Mouse (Mus musculus) heart, embryonic 14.5 days (tissue): ENCODE measurements around the gene Ift81. TPM values are rescaled to one million over a fixed set of nuclear protein-coding genes. Genes with fewer than 3 reads are reported as not detected.
A peak's percentile ranks its signal among the peaks of the same experiment; 100 is the strongest.

Experiments used
- ATAC-seq: fragments of 200-750 bp; cut with Nextera tagmentation; 2 replicates; pipeline ENCODE4 v1.8.0; 2017; ENCODE audit warnings: low read depth, moderate TSS enrichment; ENCODE audit not compliant: insufficient number of reproducible peaks, insufficient read depth, low FRiP score
- H3K27ac ChIP-seq, 2 experiments: fragments of 200-500 bp in 1 of 2; fragments of 300-500 bp in 1 of 2; sonication (generic) in 1 of 2; replicated peaks in 1 of 2; 2 replicates each; pipeline ENCODE4 v1.5.1; 2012 to 2014; ENCODE audit warnings: low read depth in 2 of 2, low read length in 2 of 2, control low read depth in 1 of 2, mild to moderate bottlenecking in 1 of 2, mixed read lengths in 1 of 2; ENCODE audit not compliant: control insufficient read depth in 1 of 2, insufficient read depth in 1 of 2
- H3K27me3 ChIP-seq: fragments of 300-500 bp; sonication (generic); 2 replicates; pipeline ENCODE4 v1.6.1; 2014; ENCODE audit warnings: mild to moderate bottlenecking, low read length, control low read depth; ENCODE audit not compliant: control insufficient read depth, insufficient read depth
- H3K36me3 ChIP-seq: fragments of 300-500 bp; sonication (generic); 2 replicates; pipeline ENCODE4 v1.6.1; 2014; ENCODE audit warnings: mild to moderate bottlenecking, control low read depth, low read length, mixed read lengths; ENCODE audit not compliant: control insufficient read depth, insufficient read depth
- H3K4me1 ChIP-seq, 2 experiments: fragments of 200-500 bp in 1 of 2; fragments of 300-500 bp in 1 of 2; sonication (generic) in 1 of 2; 2 replicates each; pipeline ENCODE4 v1.6.1; 2012 to 2014; ENCODE audit warnings: low read length in 2 of 2, control low read depth in 1 of 2, mixed read lengths in 1 of 2; ENCODE audit not compliant: control insufficient read depth in 2 of 2, insufficient read depth in 2 of 2
- H3K4me2 ChIP-seq: fragments of 300-500 bp; sonication (generic); 2 replicates; pipeline ENCODE4 v1.6.1; 2014; ENCODE audit warnings: mild to moderate bottlenecking, low read length
- H3K4me3 ChIP-seq, 2 experiments: fragments of 200-500 bp in 1 of 2; fragments of 300-500 bp in 1 of 2; sonication (generic) in 1 of 2; 2 replicates each; pipeline ENCODE4 v1.5.1; 2012 to 2014; ENCODE audit warnings: low read length in 2 of 2, mild to moderate bottlenecking in 2 of 2, control low read depth in 1 of 2, low read depth in 1 of 2, moderate library complexity in 1 of 2; ENCODE audit not compliant: control insufficient read depth in 1 of 2, insufficient read depth in 1 of 2
- H3K9ac ChIP-seq: fragments of 300-500 bp; sonication (generic); 2 replicates; pipeline ENCODE4 v1.6.1; 2014; ENCODE audit warnings: mild to moderate bottlenecking, low read length
- H3K9me3 ChIP-seq: fragments of 300-500 bp; sonication (generic); 2 replicates; pipeline ENCODE4 v1.6.1; 2016; ENCODE audit warnings: low read length, control low read depth; ENCODE audit not compliant: control insufficient read depth
- WGBS: fragments of 180-500 bp; shearing (Covaris S2); extraction: QIAGEN DNeasy Blood & Tissue Kit; methylation state at CpG from one replicate; pipeline ENCODE4 v1.1.7; 2014; 5-methylcytosine and 5-hydroxymethylcytosine counted together
- polyA plus RNA-seq: library from polyadenylated mRNA; unstranded; fragments of >200 nt; fragmentation: Nextera tagmentation; extraction: Ambion mirVana; gene quantifications from 2 replicates; pipeline ENCODE4 v1.2.1, GENCODE M21; 2014

Ift81 gene
- polyA plus RNA-seq, 1 experiment from 2014 or later, result 41.2 TPM

DNA sequence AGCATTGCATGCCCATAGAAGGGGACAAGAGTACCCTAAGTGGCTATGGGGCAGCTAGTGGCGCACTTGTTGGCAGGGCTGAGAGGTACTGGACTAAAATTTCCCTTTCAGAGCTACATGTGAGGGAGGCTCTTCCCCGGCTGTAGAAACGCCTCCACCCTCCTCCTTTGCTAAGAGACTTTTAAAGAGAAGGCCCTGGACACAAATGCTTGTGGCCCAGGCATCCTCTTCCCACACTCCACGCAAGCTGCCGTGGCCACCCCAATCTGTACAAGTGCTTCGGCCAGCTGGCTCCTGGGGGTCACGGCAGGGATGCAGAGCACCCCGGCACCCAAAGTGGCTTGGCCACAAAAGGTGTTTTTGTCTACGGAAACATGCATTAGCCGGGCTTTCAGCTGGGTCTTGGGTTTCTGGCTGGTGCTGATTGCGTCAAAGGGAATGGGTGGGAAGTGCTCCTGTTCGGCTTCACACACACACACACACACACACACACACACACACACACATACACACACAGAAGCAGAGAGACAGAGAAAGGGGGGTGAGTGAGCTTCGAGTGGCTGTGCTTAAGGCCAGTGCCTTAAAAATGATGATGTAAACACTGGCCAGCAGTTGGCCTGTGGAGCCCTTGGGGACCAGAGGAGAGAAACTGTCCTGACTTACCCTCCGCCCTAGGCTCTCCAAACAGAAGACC is 88.9 kb downstream of the Ift81 start:
- Histone ChIP-seq H3K4me3 (no peak overlapping the region), H3K27me3 (no peaks in the 10 kb centered on the region), H3K9me3 (no peaks in the 10 kb centered on the region), H3K27ac (peak overlapping the region; percentile 38 to 95), H3K9ac (peak overlapping the region; percentile 63; the same call in 1 of the 2 replicates), H3K4me2 (no peak overlapping the region), H3K4me1 (peaks cover 72 to 76% of the 10 kb centered on the region in 2 experiments), H3K36me3 (no peaks in the 10 kb centered on the region)
- ATAC-seq, result no peak
- WGBS, result 72% methylated on average over 14 of the region's 14 CpGs

DNA sequence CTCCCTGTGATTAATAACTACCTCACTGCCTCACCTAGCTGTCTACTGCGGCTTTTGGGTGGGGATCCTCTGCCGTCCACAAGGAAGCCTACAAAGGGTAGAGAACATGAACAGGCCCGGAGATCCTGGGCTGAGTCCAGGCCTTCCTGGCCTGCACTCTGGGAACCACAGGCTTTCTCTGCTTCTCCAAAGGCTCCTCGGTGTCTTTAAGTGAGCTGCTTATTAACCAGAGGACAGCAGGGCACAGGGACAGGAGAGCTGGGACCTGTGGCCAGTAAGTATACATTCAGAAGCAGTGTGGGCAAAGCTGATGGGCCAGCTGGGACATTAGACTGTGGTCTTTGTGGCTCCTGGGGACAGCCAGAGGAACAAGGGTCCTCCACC is 89.5 kb downstream of the Ift81 start:
- H3K27ac ChIP-seq, result peak overlapping the region; percentile 38 to 84

DNA sequence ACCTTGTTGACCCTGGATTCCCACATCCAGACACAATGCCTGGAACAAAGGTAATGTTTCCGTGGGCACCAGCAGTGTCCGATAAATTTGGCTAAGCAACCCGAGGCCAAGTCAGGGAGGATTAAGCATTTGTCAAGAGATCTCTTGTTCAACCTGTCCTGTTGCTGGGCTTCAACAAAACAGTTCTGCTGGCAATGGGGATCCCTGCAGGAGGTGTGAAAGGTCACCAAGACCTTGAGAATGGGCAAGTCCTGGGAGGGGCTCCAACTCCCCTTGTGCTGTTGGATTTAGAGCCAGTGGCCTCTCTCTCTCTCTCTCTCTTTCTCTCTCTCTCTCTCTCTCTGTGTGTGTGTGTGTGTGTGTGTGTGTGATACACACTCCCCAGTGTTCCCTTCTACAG is 90.1 kb downstream of the Ift81 start:
- no peak overlapping the region for H3K4me3 ChIP-seq
- no peak for ATAC-seq
- H3K9ac ChIP-seq, result peak overlapping the region; percentile 63; the same call in 1 of the 2 replicates
- H3K27ac ChIP-seq, result peak overlapping the region; percentile 38 to 84
- H3K27me3 ChIP-seq, result no peaks in the 10 kb centered on the region
- no peaks in the 10 kb centered on the region for H3K36me3 ChIP-seq
- no peak overlapping the region for H3K4me2 ChIP-seq
- peaks cover 69 to 76% of the 10 kb centered on the region in 2 experiments for H3K4me1 ChIP-seq
- WGBS, result 44% methylated on average over 3 of the region's 3 CpGs
- H3K9me3 ChIP-seq, result no peaks in the 10 kb centered on the region

More for the DNA sequence above, 89.5 kb downstream of the Ift81 start:
- Histone ChIP-seq H3K27me3 (no peaks in the 10 kb centered on the region), H3K4me1 (peaks cover 71 to 76% of the 10 kb centered on the region in 2 experiments), H3K36me3 (no peaks in the 10 kb centered on the region), H3K4me2 (no peak overlapping the region), H3K9ac (peak overlapping the region; percentile 63), H3K4me3 (no peak overlapping the region), H3K9me3 (no peaks in the 10 kb centered on the region)
- ATAC-seq, result no peak
- 74% methylated on average over 4 of the region's 4 CpGs for WGBS

DNA sequence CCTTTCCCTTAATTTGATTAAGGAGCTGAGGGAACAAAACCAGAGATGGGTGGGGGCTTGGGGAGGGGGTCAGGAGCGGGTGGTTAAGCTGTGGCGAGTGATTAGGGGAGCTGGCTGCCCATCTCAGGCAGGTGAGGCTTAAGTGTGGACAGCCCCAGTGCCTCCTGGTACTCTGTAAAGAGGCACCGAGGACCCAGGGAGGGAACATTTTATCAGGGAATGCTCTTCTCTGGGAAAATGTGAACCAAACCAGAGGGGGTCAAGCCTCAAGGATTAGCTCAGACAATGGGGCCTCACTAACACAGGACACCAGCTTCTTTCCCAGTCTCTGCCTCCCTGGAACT is 93.2 kb downstream of the Ift81 start:
- H3K27ac ChIP-seq, result peak overlapping the region; percentile 77 to 92
- 13% methylated on average over 3 of the region's 3 CpGs for WGBS
- no peaks in the 10 kb centered on the region for H3K9me3 ChIP-seq
- no peaks in the 10 kb centered on the region for H3K27me3 ChIP-seq
- no peak overlapping the region for H3K4me3 ChIP-seq
- peak; percentile 81 for ATAC-seq
- H3K9ac ChIP-seq, result peak overlapping the region; percentile 34; the same call in 1 of the 2 replicates
- peaks cover 58 to 73% of the 10 kb centered on the region in 2 experiments for H3K4me1 ChIP-seq
- peak overlapping the region; percentile 53 for H3K4me2 ChIP-seq
- H3K36me3 ChIP-seq, result no peaks in the 10 kb centered on the region

DNA sequence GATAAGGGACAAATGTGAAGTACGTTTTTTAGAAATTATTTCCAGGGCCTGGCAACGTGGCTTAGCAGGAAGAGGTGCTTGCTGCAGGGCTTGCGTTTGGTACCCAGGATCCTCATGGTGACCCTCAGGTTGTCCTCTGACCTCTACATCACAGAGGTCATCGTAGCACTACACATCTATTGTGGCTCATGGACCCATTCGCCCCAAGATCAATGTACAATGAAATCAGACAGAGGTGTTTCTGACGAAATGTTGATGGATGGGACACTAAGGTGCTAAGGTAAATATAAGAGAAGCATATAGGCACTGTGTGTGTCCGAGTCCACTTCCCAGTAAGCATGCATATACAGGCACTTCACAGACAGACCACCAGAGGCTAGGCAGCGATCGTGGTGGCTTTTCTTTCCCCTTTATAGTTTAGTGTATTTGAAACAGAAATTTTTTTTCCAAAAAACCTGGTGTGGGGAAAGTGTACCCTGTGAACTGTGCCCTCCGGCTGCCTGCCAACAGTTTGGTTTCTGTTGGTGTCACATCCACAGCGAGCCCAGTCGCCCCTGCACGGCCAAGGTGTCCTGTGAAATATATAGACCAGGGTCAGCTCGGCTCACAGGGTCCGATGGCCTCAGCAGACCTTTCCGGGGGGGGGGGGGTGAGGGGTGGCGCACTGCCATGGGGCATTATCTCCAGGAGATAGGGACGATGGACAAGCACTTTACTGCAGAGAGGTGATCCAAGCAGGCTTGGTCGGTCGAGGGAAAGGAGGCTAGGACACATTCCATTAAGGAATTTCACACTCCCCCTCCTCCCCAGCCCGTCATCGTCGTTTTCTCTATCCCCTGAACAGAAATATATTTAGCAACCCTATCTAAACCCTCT is 93.8 kb downstream of the Ift81 start:
- peaks cover 52 to 69% of the 10 kb centered on the region in 2 experiments for H3K4me1 ChIP-seq
- 13% methylated on average over 23 of the region's 23 CpGs for WGBS
- ATAC-seq, result peak; percentile 84

DNA sequence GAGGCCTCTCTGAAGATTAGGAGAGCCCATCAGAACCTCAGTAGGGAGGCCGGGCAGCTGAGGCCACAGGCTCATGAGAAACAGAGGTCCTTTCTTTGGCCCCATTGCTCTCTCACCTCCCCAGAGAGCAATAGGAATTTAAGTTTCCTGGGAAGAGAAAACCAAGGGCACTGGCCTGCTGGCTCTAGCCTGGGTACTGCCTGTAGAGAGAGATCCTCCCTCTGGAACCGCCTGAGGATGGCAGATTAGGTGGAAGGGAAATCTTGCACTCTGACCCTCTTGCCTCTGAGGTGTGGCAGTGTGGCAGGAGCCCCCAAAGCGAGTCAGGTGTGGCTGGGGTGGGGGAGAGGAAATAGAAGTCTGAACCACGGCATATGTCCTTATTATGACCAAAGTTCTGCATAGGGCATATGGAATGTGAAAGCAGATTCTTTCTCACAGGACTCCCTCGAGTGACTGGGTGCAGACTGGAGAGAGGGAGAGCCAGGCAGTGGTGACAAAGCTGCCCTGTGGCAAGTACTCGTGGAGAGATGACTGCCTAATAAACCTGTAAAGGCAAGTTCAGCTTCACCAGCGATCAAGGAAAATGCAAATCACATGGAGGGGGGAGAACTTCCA is 95.2 kb downstream of the Ift81 start:
- 37% methylated on average over 7 of the region's 7 CpGs for WGBS
- H3K9me3 ChIP-seq, result no peaks in the 10 kb centered on the region
- no peak overlapping the region for H3K4me2 ChIP-seq
- peaks cover 41 to 60% of the 10 kb centered on the region in 2 experiments for H3K4me1 ChIP-seq
- peak overlapping the region; percentile 6 to 92 for H3K27ac ChIP-seq
- no peaks in the 10 kb centered on the region for H3K27me3 ChIP-seq
- ATAC-seq, result no peak
- no peak overlapping the region for H3K4me3 ChIP-seq
- H3K36me3 ChIP-seq, result no peaks in the 10 kb centered on the region
- H3K9ac ChIP-seq, result peak overlapping the region; percentile 45; the same call in 1 of the 2 replicates

More for the DNA sequence above, 93.8 kb downstream of the Ift81 start:
- Histone ChIP-seq H3K4me2 (peak overlapping the region; percentile 53), H3K9me3 (no peaks in the 10 kb centered on the region), H3K9ac (peak overlapping the region; percentile 47), H3K27ac (peak overlapping the region; percentile 71 to 92), H3K27me3 (no peaks in the 10 kb centered on the region), H3K4me3 (no peak overlapping the region), H3K36me3 (no peaks in the 10 kb centered on the region)

DNA sequence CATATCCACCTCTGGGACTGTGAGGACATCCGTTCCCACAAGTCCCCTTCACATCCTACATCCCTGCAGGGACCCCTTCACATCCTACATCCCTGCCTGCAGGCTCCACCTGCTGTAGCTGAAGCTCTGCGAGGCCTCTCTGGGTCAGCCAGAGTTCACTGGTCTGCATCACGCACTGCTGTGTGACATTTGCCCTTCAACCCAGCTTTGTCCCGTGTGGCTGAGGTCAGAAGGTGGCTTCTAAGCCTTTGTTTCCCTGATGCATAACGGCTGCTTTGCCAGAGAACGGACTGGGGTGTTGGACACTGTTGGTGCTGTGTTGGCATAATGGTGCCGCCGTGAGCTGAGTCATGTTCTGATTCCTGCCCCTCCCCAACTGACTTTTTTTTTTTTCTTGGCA is 96.1 kb downstream of the Ift81 start:
- H3K4me2 ChIP-seq, result no peak overlapping the region
- H3K27me3 ChIP-seq, result no peaks in the 10 kb centered on the region
- H3K9ac ChIP-seq, result no peak overlapping the region
- ATAC-seq, result no peak
- no peak overlapping the region for H3K4me3 ChIP-seq
- H3K27ac ChIP-seq, result peak overlapping the region in 1 of 2 experiments; percentile 92; a peak in 2 of 4 replicates
- H3K4me1 ChIP-seq, result peaks cover 42 to 62% of the 10 kb centered on the region in 2 experiments
- no peaks in the 10 kb centered on the region for H3K9me3 ChIP-seq
- H3K36me3 ChIP-seq, result no peaks in the 10 kb centered on the region
- 39% methylated on average over 8 of the region's 8 CpGs for WGBS
